Mouse (Mus musculus) embryonic facial prominence, embryonic 11.5 days (tissue): ENCODE data around the gene Lrsam1. TPM values are rescaled to one million over a fixed set of nuclear protein-coding genes. Genes with fewer than 3 reads are reported as not detected.

Experiments
- ATAC-seq: fragments of 200-750 bp; cut with Nextera tagmentation; replicated peaks from 2 replicates; pipeline ENCODE4 v1.8.0; 2017; ENCODE audit warnings: low read depth; ENCODE audit not compliant: insufficient number of reproducible peaks, low FRiP score, low TSS enrichment
- DNase-seq: peaks from one replicate; pipeline ENCODE4 v3.0.0-alpha.2; 2015; ENCODE audit warnings: low spot score
- H3K27ac ChIP-seq: fragments of 300-500 bp; sonication (generic); replicated peaks from 2 replicates; pipeline ENCODE4 v1.5.1; 2014; ENCODE audit warnings: mild to moderate bottlenecking, low read depth, low read length, control low read depth
- H3K27me3 ChIP-seq: fragments of 300-500 bp; sonication (generic); 2 replicates; pipeline ENCODE4 v1.6.1; 2014; ENCODE audit warnings: mild to moderate bottlenecking, low read length, moderate library complexity, mixed read lengths; ENCODE audit not compliant: control insufficient read depth, insufficient read depth
- H3K36me3 ChIP-seq: fragments of 300-500 bp; sonication (generic); replicated peaks from 2 replicates; pipeline ENCODE4 v1.6.1; 2014; ENCODE audit warnings: low read depth, mild to moderate bottlenecking, low read length, moderate library complexity, mixed read lengths; ENCODE audit not compliant: control insufficient read depth, insufficient read depth
- H3K4me1 ChIP-seq: fragments of 300-500 bp; sonication (generic); 2 replicates; pipeline ENCODE4 v1.6.1; 2014; ENCODE audit warnings: low read length, mixed read lengths; ENCODE audit not compliant: control insufficient read depth, insufficient read depth
- H3K4me2 ChIP-seq: fragments of 300-500 bp; sonication (generic); 2 replicates; pipeline ENCODE4 v1.6.1; 2014; ENCODE audit warnings: low read depth, mild to moderate bottlenecking, control low read depth, low read length, moderate library complexity
- H3K4me3 ChIP-seq: fragments of 300-500 bp; sonication (generic); 2 replicates; pipeline ENCODE4 v1.5.1; 2014; ENCODE audit warnings: low read depth, low read length, control low read depth
- H3K9ac ChIP-seq: fragments of 300-500 bp; sonication (generic); replicated peaks from 2 replicates; pipeline ENCODE4 v1.6.1; 2014; ENCODE audit warnings: mild to moderate bottlenecking, control low read depth, low read length
- H3K9me3 ChIP-seq: fragments of 300-500 bp; sonication (generic); replicated peaks from 2 replicates; pipeline ENCODE4 v1.6.1; 2016; ENCODE audit warnings: mild to moderate bottlenecking, low read length, inconsistent platforms, mixed read lengths; ENCODE audit not compliant: control insufficient read depth
- WGBS: fragments of 180-500 bp; shearing (Covaris S2); extraction: QIAGEN DNeasy Blood & Tissue Kit; methylation state at CpG from one replicate; pipeline ENCODE4 v1.1.7; 2014; 5-methylcytosine and 5-hydroxymethylcytosine counted together
- polyA plus RNA-seq: library from polyadenylated mRNA; unstranded; fragments of >200 nt; fragmentation: Nextera tagmentation; extraction: Ambion mirVana; gene quantifications from 2 replicates; pipeline ENCODE4 v1.2.1, GENCODE M21; 2014

Lrsam1 gene
- polyA plus RNA-seq, 1 experiment from 2014 or later = 5.2 TPM

DNA sequence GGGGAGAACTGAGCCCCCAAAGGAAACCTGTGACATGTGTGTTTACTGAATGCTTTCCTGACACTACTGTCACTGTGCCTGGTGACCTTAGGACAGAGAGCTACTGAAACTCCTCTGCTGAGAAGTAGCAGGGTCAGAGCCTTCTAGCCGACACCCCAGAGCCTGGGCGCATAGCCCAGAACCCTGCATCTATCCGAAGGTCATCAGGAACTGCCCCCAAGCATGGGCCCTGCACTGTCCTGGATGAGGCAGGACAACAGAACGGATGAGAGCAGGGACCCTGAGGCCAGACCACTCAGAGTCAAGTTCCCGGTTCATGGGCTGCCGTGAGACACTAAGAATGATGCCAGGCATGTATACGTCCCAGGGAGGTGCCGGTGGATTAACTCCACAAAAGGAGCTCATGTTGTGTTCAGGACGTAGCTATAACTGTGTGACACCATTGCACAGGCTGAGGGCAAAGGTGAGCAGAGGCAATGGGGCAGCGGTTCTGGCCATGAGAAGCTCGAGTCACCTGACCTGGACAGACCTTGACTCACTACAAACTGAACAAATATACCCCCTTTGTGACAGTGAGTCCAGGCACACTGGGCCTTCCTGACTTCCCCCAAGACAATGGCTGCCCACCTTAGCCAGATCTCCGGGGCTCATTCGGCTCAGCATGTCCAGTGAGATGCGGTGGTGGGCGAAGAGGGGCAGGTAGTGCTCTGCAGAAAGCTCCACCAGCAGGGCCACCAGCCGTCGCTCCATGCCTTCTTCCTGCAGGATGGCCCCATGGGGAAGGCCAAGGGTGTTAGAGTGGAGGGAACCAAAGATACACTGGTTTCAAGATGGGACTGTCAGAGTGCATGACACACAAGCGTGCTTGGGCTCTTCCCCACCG, 32.2 kb downstream of the Lrsam1 start:
- WGBS = 90% methylated on average over 19 of the region's 19 CpGs
- no peak overlapping the region for H3K9ac ChIP-seq
- H3K9me3 ChIP-seq = no peaks in the 10 kb centered on the region
- no peak overlapping the region for H3K4me3 ChIP-seq
- H3K27ac ChIP-seq = no peak overlapping the region
- H3K36me3 ChIP-seq = no peaks in the 10 kb centered on the region
- no peaks in the 10 kb centered on the region for H3K4me1 ChIP-seq
- ATAC-seq = no peak
- no peaks in the 10 kb centered on the region for H3K27me3 ChIP-seq
- no peak overlapping the region for H3K4me2 ChIP-seq
- no peak for DNase-seq

GRCm38 (mm10) chr2:32928235-32928946, 33.0 kb downstream of the Lrsam1 start:
- Histone ChIP-seq H3K9ac (no peak overlapping the region), H3K4me1 (no peaks in the 10 kb centered on the region), H3K27ac (no peak overlapping the region), H3K27me3 (no peaks in the 10 kb centered on the region), H3K4me3 (no peak overlapping the region), H3K4me2 (no peak overlapping the region), H3K36me3 (no peaks in the 10 kb centered on the region), H3K9me3 (no peaks in the 10 kb centered on the region)
- ATAC-seq = peak; percentile 31; the same call in 1 of the 2 replicates
- peak; percentile 74 for DNase-seq
- 31% methylated on average over 10 of the region's 10 CpGs for WGBS

- H3K27ac ChIP-seq = no peak overlapping the region
- DNase-seq = no peak
- H3K4me2 ChIP-seq = no peak overlapping the region
- H3K27me3 ChIP-seq = no peaks in the 10 kb centered on the region
- H3K36me3 ChIP-seq = no peaks in the 10 kb centered on the region
- no peaks in the 10 kb centered on the region for H3K4me1 ChIP-seq
- H3K9ac ChIP-seq = no peak overlapping the region
- no peak for ATAC-seq
- H3K9me3 ChIP-seq = no peaks in the 10 kb centered on the region
- 79% methylated on average over 15 of the region's 15 CpGs for WGBS
- no peak overlapping the region for H3K4me3 ChIP-seq
These were observed 33.7 kb downstream of the Lrsam1 start for GRCm38 (mm10) chr2:32927624-32928234.

DNA sequence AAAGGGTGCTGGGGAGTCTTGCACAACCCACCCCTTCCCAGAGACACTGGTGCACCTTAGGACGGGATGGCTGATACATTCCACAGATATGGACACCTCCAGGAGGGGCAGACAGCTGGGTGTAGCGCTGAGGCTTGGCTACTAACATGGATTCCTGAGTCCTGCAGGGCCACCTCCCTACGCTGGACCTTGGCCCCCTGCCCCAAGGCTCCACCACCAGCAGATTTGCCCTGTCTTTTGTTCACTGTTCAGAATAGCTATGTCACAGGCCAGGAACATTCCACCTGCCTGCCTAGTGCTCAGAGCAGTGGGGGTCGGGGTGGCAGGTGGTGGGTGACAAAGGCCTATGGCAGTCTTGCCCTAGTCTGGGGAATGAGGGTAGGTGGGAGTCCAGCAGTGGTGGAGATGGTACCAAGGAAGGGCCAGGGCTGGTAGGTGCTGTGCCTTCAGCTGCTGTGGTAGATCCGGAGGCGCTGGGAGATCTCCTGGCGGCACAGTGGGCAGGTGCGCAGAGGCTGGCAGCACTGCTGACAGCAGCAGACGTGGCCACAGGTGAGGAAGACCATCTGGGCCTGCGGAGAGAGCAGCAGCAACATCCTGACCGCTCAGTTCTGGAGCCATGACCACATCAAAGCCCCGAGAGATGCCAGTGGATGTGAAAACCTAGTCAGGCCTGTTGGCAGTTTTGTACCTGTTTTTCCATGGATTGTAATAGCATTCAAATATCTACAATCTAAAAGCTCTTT, 34.9 kb downstream of the Lrsam1 start:
- Histone ChIP-seq H3K9ac (no peak overlapping the region), H3K36me3 (no peaks in the 10 kb centered on the region; the same call in 1 of the 2 replicates), H3K4me1 (no peaks in the 10 kb centered on the region), H3K27me3 (no peaks in the 10 kb centered on the region), H3K27ac (no peak overlapping the region), H3K4me2 (no peak overlapping the region), H3K9me3 (no peaks in the 10 kb centered on the region), H3K4me3 (no peak overlapping the region)
- no peak for DNase-seq
- WGBS = 88% methylated on average over 12 of the region's 12 CpGs
- ATAC-seq = no peak

DNA sequence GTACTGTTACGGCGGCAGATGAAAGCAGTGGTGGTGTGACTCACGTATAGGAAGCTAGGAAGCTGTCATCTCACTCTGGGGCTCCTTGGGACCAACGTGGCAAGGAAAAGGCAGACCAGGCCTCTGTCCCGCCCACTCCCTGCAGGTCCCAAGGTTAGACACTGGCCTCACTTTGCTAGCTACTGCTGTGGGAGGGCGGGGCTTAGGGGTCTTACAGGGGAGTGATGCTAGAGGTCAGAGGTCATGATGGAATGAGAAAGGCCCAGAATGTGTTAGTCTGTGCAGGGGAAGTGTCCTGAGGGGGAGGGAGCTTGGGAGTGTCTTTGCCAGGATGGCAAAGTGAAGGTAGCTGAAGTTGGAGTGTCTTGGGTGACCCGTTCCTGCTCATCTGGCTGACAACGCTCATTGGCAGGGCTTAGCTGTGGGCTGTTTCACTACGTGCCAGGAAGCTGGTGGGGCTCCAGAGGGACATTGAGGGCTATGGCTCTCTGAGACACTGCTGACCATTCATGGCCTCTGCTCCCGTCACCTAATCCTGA, 37.0 kb downstream of the Lrsam1 start:
- WGBS = 75% methylated on average over 10 of the region's 10 CpGs
- H3K36me3 ChIP-seq = no peaks in the 10 kb centered on the region; the same call in none of the 2 replicates

DNA sequence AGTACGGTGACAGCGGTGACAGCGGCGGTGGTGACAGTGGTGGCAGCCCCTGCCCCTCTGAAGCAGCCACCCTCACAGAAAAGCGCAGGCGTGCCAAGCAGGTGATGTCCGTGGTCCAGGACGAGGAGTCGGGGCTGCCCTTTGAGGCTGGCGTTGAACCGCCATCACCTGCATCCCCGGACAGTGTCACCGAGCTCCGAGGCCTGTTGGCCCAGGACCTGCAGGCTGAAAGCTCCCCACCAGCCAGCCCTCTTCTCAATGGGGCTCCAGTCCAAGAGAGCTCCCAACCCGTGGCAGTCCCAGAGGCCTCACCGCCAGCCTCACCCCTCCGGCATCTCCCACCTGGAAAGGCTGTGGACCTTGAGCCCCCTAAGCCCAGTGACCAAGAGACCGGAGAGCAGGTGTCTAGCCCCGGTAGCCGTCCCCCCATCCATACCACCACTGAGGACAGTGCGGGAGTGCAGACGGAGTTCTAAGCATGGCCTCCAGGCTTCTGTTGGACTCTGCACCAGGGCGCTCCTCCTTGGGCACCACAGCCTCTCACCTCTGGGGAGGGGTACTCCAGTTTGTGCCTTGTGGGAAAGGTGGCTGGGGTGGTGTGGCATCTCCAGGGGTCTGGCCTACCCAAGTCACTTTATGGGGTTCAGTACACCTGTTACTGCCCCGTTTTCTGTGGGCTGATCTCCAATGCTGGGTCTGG, 37.7 kb downstream of the Lrsam1 start:
- Histone ChIP-seq H3K36me3 (no peaks in the 10 kb centered on the region; the same call in none of the 2 replicates), H3K4me1 (no peaks in the 10 kb centered on the region), H3K27ac (no peak overlapping the region), H3K27me3 (no peaks in the 10 kb centered on the region), H3K9ac (no peak overlapping the region), H3K4me2 (no peak overlapping the region), H3K4me3 (no peak overlapping the region), H3K9me3 (no peaks in the 10 kb centered on the region)
- DNase-seq (no peak), ATAC-seq (0 out of 2 replicates have a peak, but pooled peaks have one; percentile 10)
- WGBS = 91% methylated on average over 24 of the region's 24 CpGs

More for the DNA sequence above, 37.0 kb downstream of the Lrsam1 start:
- no peaks in the 10 kb centered on the region for H3K4me1 ChIP-seq
- no peak overlapping the region for H3K27ac ChIP-seq
- no peaks in the 10 kb centered on the region for H3K9me3 ChIP-seq
- DNase-seq = no peak
- H3K4me3 ChIP-seq = no peak overlapping the region
- no peaks in the 10 kb centered on the region for H3K27me3 ChIP-seq
- no peak for ATAC-seq
- H3K4me2 ChIP-seq = no peak overlapping the region
- H3K9ac ChIP-seq = no peak overlapping the region

DNA sequence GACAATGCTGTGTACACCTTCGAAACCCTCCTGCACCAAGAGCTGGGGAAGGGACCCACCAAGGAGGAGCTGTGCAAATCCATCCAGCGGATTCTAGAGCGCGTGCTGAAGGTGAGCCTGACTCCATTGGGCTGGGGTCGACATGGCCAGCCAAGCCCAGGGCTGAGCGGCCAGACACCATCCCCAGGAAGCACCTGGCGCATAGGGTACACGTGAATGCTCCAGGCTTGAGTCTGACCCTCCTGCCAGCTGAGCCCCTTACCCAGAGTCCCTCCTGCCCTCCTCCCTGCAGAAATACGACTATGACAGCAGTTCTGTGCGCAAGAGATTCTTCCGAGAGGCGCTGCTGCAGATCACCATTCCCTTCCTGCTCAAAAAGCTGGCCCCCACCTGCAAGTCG, 38.9 kb downstream of the Lrsam1 start:
- Histone ChIP-seq H3K4me1 (no peaks in the 10 kb centered on the region), H3K9ac (no peak overlapping the region), H3K27ac (no peak overlapping the region), H3K9me3 (no peaks in the 10 kb centered on the region), H3K4me2 (no peak overlapping the region), H3K27me3 (no peaks in the 10 kb centered on the region), H3K36me3 (no peaks in the 10 kb centered on the region; the same call in none of the 2 replicates), H3K4me3 (no peak overlapping the region)
- 89% methylated on average over 13 of the region's 13 CpGs for WGBS
- ATAC-seq = no peak
- DNase-seq = no peak
